Mouse (Mus musculus) 3T3-L1 (cell line): ENCODE data around the gene Gpc5.

Experiments used
- DNase-seq: peaks from one replicate; pipeline ENCODE4 v3.0.0-alpha.2; 2015; ENCODE audit warnings: low read depth, low spot score

Gene Gpc5

GRCm38 (mm10) chr14:115831854-115832625, 740.0 kb downstream of the Gpc5 start:
- no peak for DNase-seq

- no peak for DNase-seq
Observed at GRCm38 (mm10) chr14:115843783-115844182, 751.8 kb downstream of the Gpc5 start.

GRCm38 (mm10) chr14:115844773-115845427, 752.9 kb downstream of the Gpc5 start:
- DNase-seq: no peak

- DNase-seq: no peak
Observed at GRCm38 (mm10) chr14:115869127-115869526, 777.1 kb downstream of the Gpc5 start.

- no peak for DNase-seq
Observed at GRCm38 (mm10) chr14:115976062-115976461, 884.0 kb downstream of the Gpc5 start.

GRCm38 (mm10) chr14:115979233-115979632, 887.2 kb downstream of the Gpc5 start:
- DNase-seq: no peak

- DNase-seq: no peak
Observed at GRCm38 (mm10) chr14:115990764-115991163, 898.7 kb downstream of the Gpc5 start.

- DNase-seq: no peak
Observed at GRCm38 (mm10) chr14:115993520-115994106, 901.6 kb downstream of the Gpc5 start.

GRCm38 (mm10) chr14:115998931-115999330, 906.9 kb downstream of the Gpc5 start:
- DNase-seq: no peak

GRCm38 (mm10) chr14:116087010-116087409, 995.0 kb downstream of the Gpc5 start:
- no peak for DNase-seq

GRCm38 (mm10) chr14:116127943-116128342, 1035.9 kb downstream of the Gpc5 start:
- DNase-seq: no peak

- DNase-seq: no peak
Observed at GRCm38 (mm10) chr14:116137330-116137729, 1045.3 kb downstream of the Gpc5 start.

- no peak for DNase-seq
Observed at GRCm38 (mm10) chr14:116137772-116138171, 1045.8 kb downstream of the Gpc5 start.

GRCm38 (mm10) chr14:116162586-116162985, 1070.6 kb downstream of the Gpc5 start:
- no peak for DNase-seq

- DNase-seq: no peak
Observed at GRCm38 (mm10) chr14:116167401-116167800, 1075.4 kb downstream of the Gpc5 start.

GRCm38 (mm10) chr14:116169129-116169528, 1077.1 kb downstream of the Gpc5 start:
- DNase-seq: no peak

GRCm38 (mm10) chr14:116186981-116187380, 1095.0 kb downstream of the Gpc5 start:
- no peak for DNase-seq

- DNase-seq: no peak
Observed at GRCm38 (mm10) chr14:116206977-116207376, 1115.0 kb downstream of the Gpc5 start.

GRCm38 (mm10) chr14:116208581-116208980, 1116.6 kb downstream of the Gpc5 start:
- no peak for DNase-seq

- DNase-seq: no peak
Observed at GRCm38 (mm10) chr14:116209045-116209444, 1117.0 kb downstream of the Gpc5 start.

- DNase-seq: no peak
Observed at GRCm38 (mm10) chr14:116210304-116210703, 1118.3 kb downstream of the Gpc5 start.

GRCm38 (mm10) chr14:116212029-116212428, 1120.0 kb downstream of the Gpc5 start:
- no peak for DNase-seq

GRCm38 (mm10) chr14:116258126-116258525, 1166.1 kb downstream of the Gpc5 start:
- no peak for DNase-seq
